Mouse (Mus musculus): ENCODE results near the gene Actg2. TPM values are rescaled to one million over a fixed set of nuclear protein-coding genes. Genes with fewer than 3 reads are reported as not detected.

The Actg2 gene
- polyA plus RNA-seq, 1 experiment from 2014 or later, result 1,747 TPM

- H3K9ac ChIP-seq (ENCODE audit: low read depth, low read length), result no peak overlapping the region
- H3K4me1 ChIP-seq (ENCODE audit: control insufficient read depth, insufficient read depth, low read length), result 0 out of 2 replicates have a peak, but pooled peaks cover 4% of the 10 kb centered on the region
- no peak overlapping the region for H3K4me3 ChIP-seq (ENCODE audit: low read length)
- no peaks in the 10 kb centered on the region for H3K27me3 ChIP-seq (replicated peaks; ENCODE audit: control insufficient read depth, insufficient read depth, low read length)
- ATAC-seq, result peak; percentile 34; the same call in 1 of the 2 replicates
- no peak overlapping the region for H3K27ac ChIP-seq (ENCODE audit: low read length)
- H3K36me3 ChIP-seq (ENCODE audit: control insufficient read depth, insufficient read depth, low read length), result no peaks in the 10 kb centered on the region; the same call in 1 of the 2 replicates
- 58% methylated on average over 6 of the region's 6 CpGs for WGBS
- H3K9me3 ChIP-seq (ENCODE audit: control insufficient read depth, low read length), result no peaks in the 10 kb centered on the region
- H3K4me2 ChIP-seq (ENCODE audit: low read depth, low read length), result no peak overlapping the region
Observed at GRCm38 (mm10) chr6:83521784-83522183, 14.3 kb downstream of the Actg2 start.

GRCm38 (mm10) chr6:83518637-83519036 is 17.4 kb downstream of the Actg2 start:
- H3K36me3 ChIP-seq (ENCODE audit: control insufficient read depth, insufficient read depth, low read length), result no peaks in the 10 kb centered on the region
- WGBS, result 85% methylated on average over 3 of the region's 3 CpGs
- no peak for ATAC-seq
- no peak overlapping the region for H3K27ac ChIP-seq (ENCODE audit: low read length)
- no peak overlapping the region for H3K9ac ChIP-seq (ENCODE audit: low read depth, low read length)
- no peak overlapping the region for H3K4me2 ChIP-seq (ENCODE audit: low read depth, low read length)
- H3K4me3 ChIP-seq (ENCODE audit: low read length), result no peak overlapping the region
- no peaks in the 10 kb centered on the region for H3K4me1 ChIP-seq (ENCODE audit: control insufficient read depth, insufficient read depth, low read length)
- H3K27me3 ChIP-seq (replicated peaks; ENCODE audit: control insufficient read depth, insufficient read depth, low read length), result no peaks in the 10 kb centered on the region
- H3K9me3 ChIP-seq (ENCODE audit: control insufficient read depth, low read length), result no peaks in the 10 kb centered on the region

GRCm38 (mm10) chr6:83515172-83515571 is 20.9 kb downstream of the Actg2 start:
- no peaks in the 10 kb centered on the region for H3K9me3 ChIP-seq (ENCODE audit: control insufficient read depth, low read length)
- H3K36me3 ChIP-seq (ENCODE audit: control insufficient read depth, insufficient read depth, low read length), result no peaks in the 10 kb centered on the region
- no peak overlapping the region for H3K4me3 ChIP-seq (ENCODE audit: low read length)
- 74% methylated on average over 3 of the region's 3 CpGs for WGBS
- no peak overlapping the region for H3K4me2 ChIP-seq (ENCODE audit: low read depth, low read length)
- H3K27me3 ChIP-seq (replicated peaks; ENCODE audit: control insufficient read depth, insufficient read depth, low read length), result no peaks in the 10 kb centered on the region
- H3K4me1 ChIP-seq (ENCODE audit: control insufficient read depth, insufficient read depth, low read length), result no peaks in the 10 kb centered on the region
- no peak overlapping the region for H3K27ac ChIP-seq (ENCODE audit: low read length)
- no peak for ATAC-seq
- H3K9ac ChIP-seq (ENCODE audit: low read depth, low read length), result no peak overlapping the region

GRCm38 (mm10) chr6:83512495-83512894 is 23.6 kb downstream of the Actg2 start:
- H3K4me2 ChIP-seq (ENCODE audit: low read depth, low read length), result no peak overlapping the region
- no peaks in the 10 kb centered on the region for H3K4me1 ChIP-seq (ENCODE audit: control insufficient read depth, insufficient read depth, low read length)
- H3K27me3 ChIP-seq (replicated peaks; ENCODE audit: control insufficient read depth, insufficient read depth, low read length), result no peaks in the 10 kb centered on the region
- H3K36me3 ChIP-seq (ENCODE audit: control insufficient read depth, insufficient read depth, low read length), result no peaks in the 10 kb centered on the region
- H3K9ac ChIP-seq (ENCODE audit: low read depth, low read length), result no peak overlapping the region
- 7% methylated on average over 1 of the region's 1 CpGs for WGBS
- no peak overlapping the region for H3K4me3 ChIP-seq (ENCODE audit: low read length)
- H3K27ac ChIP-seq (ENCODE audit: low read length), result no peak overlapping the region
- no peaks in the 10 kb centered on the region for H3K9me3 ChIP-seq (ENCODE audit: control insufficient read depth, low read length)
- no peak for ATAC-seq

- no peak overlapping the region for H3K9ac ChIP-seq (ENCODE audit: low read depth, low read length)
- no peak for ATAC-seq
- H3K4me3 ChIP-seq (ENCODE audit: low read length), result no peak overlapping the region
- H3K9me3 ChIP-seq (ENCODE audit: control insufficient read depth, low read length), result no peaks in the 10 kb centered on the region
- 51% methylated on average over 2 of the region's 2 CpGs for WGBS
- no peaks in the 10 kb centered on the region for H3K36me3 ChIP-seq (ENCODE audit: control insufficient read depth, insufficient read depth, low read length)
- no peaks in the 10 kb centered on the region for H3K27me3 ChIP-seq (replicated peaks; ENCODE audit: control insufficient read depth, insufficient read depth, low read length)
- peaks cover 4% of the 10 kb centered on the region; the same call in 1 of the 2 replicates for H3K4me1 ChIP-seq (ENCODE audit: control insufficient read depth, insufficient read depth, low read length)
- no peak overlapping the region for H3K4me2 ChIP-seq (ENCODE audit: low read depth, low read length)
- H3K27ac ChIP-seq (ENCODE audit: low read length), result no peak overlapping the region
Observed at GRCm38 (mm10) chr6:83510210-83510609, 25.9 kb downstream of the Actg2 start.

- peaks cover 4% of the 10 kb centered on the region; the same call in 1 of the 2 replicates for H3K4me1 ChIP-seq (ENCODE audit: control insufficient read depth, insufficient read depth, low read length)
- H3K36me3 ChIP-seq (ENCODE audit: control insufficient read depth, insufficient read depth, low read length), result no peaks in the 10 kb centered on the region
- H3K4me2 ChIP-seq (ENCODE audit: low read depth, low read length), result no peak overlapping the region
- 35% methylated on average over 8 of the region's 8 CpGs for WGBS
- no peak overlapping the region for H3K27ac ChIP-seq (ENCODE audit: low read length)
- no peaks in the 10 kb centered on the region for H3K9me3 ChIP-seq (ENCODE audit: control insufficient read depth, low read length)
- no peak for ATAC-seq
- H3K9ac ChIP-seq (ENCODE audit: low read depth, low read length), result no peak overlapping the region
- H3K4me3 ChIP-seq (ENCODE audit: low read length), result no peak overlapping the region
- H3K27me3 ChIP-seq (replicated peaks; ENCODE audit: control insufficient read depth, insufficient read depth, low read length), result no peaks in the 10 kb centered on the region
Observed at GRCm38 (mm10) chr6:83509442-83509841, 26.6 kb downstream of the Actg2 start.

GRCm38 (mm10) chr6:83507168-83507546 is 28.9 kb downstream of the Actg2 start:
- H3K27me3 ChIP-seq (replicated peaks; ENCODE audit: control insufficient read depth, insufficient read depth, low read length), result no peaks in the 10 kb centered on the region
- H3K27ac ChIP-seq (ENCODE audit: low read length), result peak overlapping the region; percentile 7
- peak overlapping the region; percentile 86 for H3K4me3 ChIP-seq (ENCODE audit: low read length)
- H3K9ac ChIP-seq (ENCODE audit: low read depth, low read length), result peak overlapping the region; percentile 93
- ATAC-seq, result peak; percentile 13
- H3K9me3 ChIP-seq (ENCODE audit: control insufficient read depth, low read length), result no peaks in the 10 kb centered on the region
- 18% methylated on average over 6 of the region's 6 CpGs for WGBS
- peaks cover 6% of the 10 kb centered on the region; the same call in 1 of the 2 replicates for H3K4me1 ChIP-seq (ENCODE audit: control insufficient read depth, insufficient read depth, low read length)
- H3K4me2 ChIP-seq (ENCODE audit: low read depth, low read length), result peak overlapping the region; percentile 56
- H3K36me3 ChIP-seq (ENCODE audit: control insufficient read depth, insufficient read depth, low read length), result no peaks in the 10 kb centered on the region

- Histone ChIP-seq H3K4me2 (ENCODE audit: low read depth, low read length) (peak within 1 kb of the TSS; percentile 80), H3K9me3 (ENCODE audit: control insufficient read depth, low read length) (no peaks in the 10 kb centered on the region), H3K36me3 (ENCODE audit: control insufficient read depth, insufficient read depth, low read length) (no peaks in the 10 kb centered on the region), H3K27me3 (replicated peaks; ENCODE audit: control insufficient read depth, insufficient read depth, low read length) (no peaks in the 10 kb centered on the region), H3K4me1 (ENCODE audit: control insufficient read depth, insufficient read depth, low read length) (peaks cover 6% of the 10 kb centered on the region; the same call in 1 of the 2 replicates), H3K9ac (ENCODE audit: low read depth, low read length) (peak within 1 kb of the TSS; percentile 93), H3K4me3 (ENCODE audit: low read length) (peak within 1 kb of the TSS; percentile 86), H3K27ac (ENCODE audit: low read length) (peak within 1 kb of the TSS; percentile 98)
- under 1% methylated on average over 54 of the region's 54 CpGs for WGBS
- peak; percentile 98 for ATAC-seq
Observed at GRCm38 (mm10) chr6:83506258-83507167, 29.6 kb downstream of the Actg2 start, which contains the start of gene Dguok. Dguok (minus strand) TSS chr6:83506969.

- Histone ChIP-seq H3K36me3 (ENCODE audit: control insufficient read depth, insufficient read depth, low read length) (no peaks in the 10 kb centered on the region), H3K9ac (ENCODE audit: low read depth, low read length) (no peak overlapping the region), H3K9me3 (ENCODE audit: control insufficient read depth, low read length) (no peaks in the 10 kb centered on the region; the same call in 1 of the 2 replicates), H3K4me3 (ENCODE audit: low read length) (no peak overlapping the region), H3K27ac (ENCODE audit: low read length) (no peak overlapping the region), H3K27me3 (replicated peaks; ENCODE audit: control insufficient read depth, insufficient read depth, low read length) (no peaks in the 10 kb centered on the region), H3K4me2 (ENCODE audit: low read depth, low read length) (peak overlapping the region; percentile 80; the same call in 1 of the 2 replicates), H3K4me1 (ENCODE audit: control insufficient read depth, insufficient read depth, low read length) (peaks cover 6% of the 10 kb centered on the region; the same call in 1 of the 2 replicates)
- no peak for ATAC-seq
- 90% methylated on average over 4 of the region's 4 CpGs for WGBS
Observed at GRCm38 (mm10) chr6:83505554-83505953, 30.5 kb downstream of the Actg2 start.
